Mouse (Mus musculus) midbrain, embryonic 11.5 days (tissue): Measurements from ENCODE around the gene Lyar. TPM values are rescaled to one million over a fixed set of nuclear protein-coding genes. Genes with fewer than 3 reads are reported as not detected.

Source experiments
- ATAC-seq: fragments of 200-750 bp; cut with Nextera tagmentation; 2 replicates; pipeline ENCODE4 v1.8.0; 2017; ENCODE audit warnings: moderate TSS enrichment, moderate library complexity; ENCODE audit not compliant: low FRiP score
- DNase-seq: peaks from one replicate; pipeline ENCODE4 v3.0.0; 2015; ENCODE audit warnings: low spot score; ENCODE audit errors: missing footprints
- H3K27ac ChIP-seq: fragments of 300-500 bp; sonication (generic); 2 replicates; pipeline ENCODE4 v1.5.1; 2014; ENCODE audit warnings: low read depth, low read length
- H3K27me3 ChIP-seq: fragments of 300-500 bp; sonication (generic); 2 replicates; pipeline ENCODE4 v1.6.1; 2014; ENCODE audit warnings: mild to moderate bottlenecking, low read length, moderate library complexity, mixed read lengths; ENCODE audit not compliant: control insufficient read depth, insufficient read depth
- H3K36me3 ChIP-seq: fragments of 300-500 bp; sonication (generic); 2 replicates; pipeline ENCODE4 v1.6.1; 2014; ENCODE audit warnings: mild to moderate bottlenecking, low read length, moderate library complexity, mixed read lengths; ENCODE audit not compliant: control insufficient read depth, insufficient read depth
- H3K4me1 ChIP-seq: fragments of 300-500 bp; sonication (generic); 2 replicates; pipeline ENCODE4 v1.6.1; 2014; ENCODE audit warnings: low read length; ENCODE audit not compliant: control insufficient read depth, insufficient read depth
- H3K4me2 ChIP-seq: fragments of 300-500 bp; sonication (generic); 2 replicates; pipeline ENCODE4 v1.6.1; 2014; ENCODE audit warnings: mild to moderate bottlenecking, moderate library complexity
- H3K4me3 ChIP-seq: fragments of 300-500 bp; sonication (generic); 2 replicates; pipeline ENCODE4 v1.5.1; 2014; ENCODE audit warnings: low read depth, low read length
- H3K9ac ChIP-seq: fragments of 300-500 bp; sonication (generic); 2 replicates; pipeline ENCODE4 v1.6.1; 2014; ENCODE audit warnings: low read length
- H3K9me3 ChIP-seq: fragments of 300-500 bp; sonication (generic); 2 replicates; pipeline ENCODE4 v1.6.1; 2016; ENCODE audit warnings: low read length; ENCODE audit not compliant: control insufficient read depth
- WGBS: fragments of 180-500 bp; shearing (Covaris S2); extraction: QIAGEN DNeasy Blood & Tissue Kit; methylation state at CpG from one replicate; pipeline ENCODE4 v1.1.7; 2014; 5-methylcytosine and 5-hydroxymethylcytosine counted together
- polyA plus RNA-seq: library from polyadenylated mRNA; unstranded; fragments of >200 nt; fragmentation: Nextera tagmentation; extraction: Ambion mirVana; gene quantifications from 2 replicates; pipeline ENCODE4 v1.2.1, GENCODE M21; 2014

Gene Lyar
- polyA plus RNA-seq, 1 experiment from 2014 or later: 129 TPM

DNA sequence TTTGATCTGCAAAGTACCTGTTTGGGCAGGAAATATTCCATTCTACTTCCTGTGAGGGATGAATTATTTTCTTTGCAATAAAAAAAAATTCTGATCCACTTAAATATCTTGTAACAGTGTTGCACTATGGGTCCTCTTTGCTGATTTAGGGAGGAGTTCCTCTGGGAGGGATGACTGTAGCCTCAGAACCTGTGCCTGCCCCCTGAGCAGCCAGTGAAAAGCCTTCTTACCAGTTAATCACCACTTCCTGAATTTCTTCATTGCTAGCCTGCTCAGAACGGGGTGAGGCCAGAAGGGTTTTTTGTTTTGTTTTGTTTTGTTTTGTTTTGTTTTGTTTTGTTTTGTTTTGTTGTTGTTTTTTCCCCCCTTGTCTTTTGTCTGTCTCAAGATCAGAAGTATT, 59.8 kb downstream of the Lyar start:
- H3K9me3 ChIP-seq: no peaks in the 10 kb centered on the region
- H3K27ac ChIP-seq: no peak overlapping the region
- DNase-seq (no peak), ATAC-seq (no peak)
- no peak overlapping the region for H3K4me3 ChIP-seq
- no peak overlapping the region for H3K4me2 ChIP-seq
- no peaks in the 10 kb centered on the region for H3K36me3 ChIP-seq
- H3K27me3 ChIP-seq: peaks cover 40% of the 10 kb centered on the region
- WGBS: 54% methylated on average over 1 of the region's 1 CpGs
- H3K4me1 ChIP-seq: peaks cover 8% of the 10 kb centered on the region; the same call in 1 of the 2 replicates
- H3K9ac ChIP-seq: no peak overlapping the region

Other genes starting within 250 kb of the Lyar start
- 48.6 and 56.7 TPM in 2 replicates for gene Stx18, start 181.7 kb upstream of the Lyar start, polyA plus RNA-seq
- gene Nsg1, start 60.6 kb upstream of the Lyar start, polyA plus RNA-seq: 76.7 and 77.4 TPM in 2 replicates
- 13.5 and 17.8 TPM in 2 replicates for gene Zbtb49, start within 50 bp of the Lyar start, polyA plus RNA-seq
- 104 and 116 TPM in 2 replicates for gene Tmem128, start 39.7 kb downstream of the Lyar start, polyA plus RNA-seq
- gene Otop1, start 55.5 kb downstream of the Lyar start, polyA plus RNA-seq: 0.07 TPM in 1 of 2 replicates, not detected in the other
- gene Drd5, start 98.9 kb downstream of the Lyar start, polyA plus RNA-seq: 0.11 TPM in 1 of 2 replicates, not detected in the other